Mouse (Mus musculus) T-helper 17 cell (primary cell): ENCODE results near the gene Acvr1.

Experiments used
- in situ Hi-C, 2 experiments: fragments of 300-600 bp; cut with MboI, MseI; formaldehyde crosslinking; loops; 1 replicate in 1 of 2; 2 replicates in 1 of 2; pipeline ENCODE4 v1.15.1; 2025; ENCODE audit warnings: high pct_unique_total_duplicates in 2 of 2

Gene Acvr1

DNA sequence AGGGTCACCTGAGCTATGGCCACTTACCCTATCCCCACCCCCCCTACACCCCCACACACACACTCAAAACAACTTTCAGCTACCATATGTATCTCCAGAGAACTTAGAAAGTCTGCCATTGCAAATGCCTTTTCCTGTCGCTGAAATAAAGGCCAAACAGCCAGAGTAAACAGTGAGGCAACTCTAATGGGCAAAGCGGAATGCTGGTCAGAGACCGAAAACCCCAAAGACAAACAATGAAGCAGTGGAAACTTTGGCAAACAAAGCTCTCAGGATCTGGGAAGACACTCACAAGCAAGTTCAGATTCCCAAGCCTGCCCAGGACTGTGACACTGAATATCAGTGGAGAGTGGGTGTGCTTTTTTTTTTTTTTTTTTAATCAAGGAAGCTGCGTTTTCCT is 4.8 kb downstream of the Acvr1 start:
- in situ Hi-C loops: loop anchor here in 1 of 2 experiments (25.0 kb wide), 1 partner anchor 575 kb away; no protein-coding TSS in a partner anchor

DNA sequence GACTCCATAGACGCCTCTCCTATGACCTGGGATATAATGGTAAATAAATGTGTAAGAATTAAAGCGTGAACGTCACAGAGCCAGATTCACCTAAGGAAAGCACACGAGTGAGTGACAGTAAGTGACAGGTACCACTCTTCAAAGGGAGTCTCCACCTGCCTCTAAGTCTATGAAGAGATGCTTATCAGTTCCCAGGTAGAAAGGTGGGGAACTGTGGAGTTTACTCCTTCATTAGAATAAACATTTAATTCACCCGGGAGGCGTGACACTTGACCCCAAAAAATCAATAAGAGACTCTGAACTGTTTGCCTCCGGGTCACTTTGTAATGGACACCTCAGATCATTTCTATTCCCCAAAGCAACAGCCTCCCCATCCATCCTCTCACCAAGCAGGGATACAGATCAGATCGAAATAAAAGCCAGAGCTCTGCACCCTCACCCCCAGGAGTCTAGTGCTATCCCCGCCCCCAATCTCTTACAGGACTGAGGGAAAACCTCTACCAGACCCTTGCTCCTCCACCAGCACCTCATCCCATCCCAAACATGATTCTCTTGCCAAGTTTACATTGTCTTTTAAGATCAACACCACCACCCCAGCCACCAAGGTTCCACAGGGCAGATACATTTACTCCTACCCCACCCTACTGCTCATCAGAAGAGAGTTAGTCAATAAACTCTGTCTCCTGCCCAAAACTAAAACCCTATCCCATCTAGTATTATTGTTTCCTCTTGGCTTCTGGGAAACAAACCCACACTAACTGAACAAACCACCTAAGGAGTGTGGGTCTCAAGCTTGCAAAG is 9.7 kb downstream of the Acvr1 start:
- in situ Hi-C loops: loop anchor here in 1 of 2 experiments (25.0 kb wide), 1 partner anchor 580 kb away; no protein-coding TSS in a partner anchor

DNA sequence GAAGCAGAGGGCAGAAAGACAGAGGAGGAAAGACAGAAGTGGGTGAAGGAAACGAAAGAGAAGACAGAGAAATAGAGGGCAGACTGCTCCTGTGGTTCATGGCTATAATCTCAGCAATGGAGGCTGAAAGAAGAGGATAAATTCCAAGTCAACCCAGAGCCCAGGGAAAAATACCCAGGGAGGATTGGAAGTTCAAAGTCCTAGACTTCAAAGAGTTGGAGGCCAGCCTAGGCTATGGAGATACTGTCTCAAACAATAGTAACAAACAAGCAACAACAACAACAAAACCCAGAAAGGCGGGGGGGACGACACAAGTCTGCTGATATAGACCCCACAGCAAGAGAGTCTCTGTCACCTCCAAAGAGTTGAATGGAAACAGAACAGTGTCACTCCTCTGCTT is 14.7 kb downstream of the Acvr1 start:
- in situ Hi-C loops: loop anchor here in 1 of 2 experiments (25.0 kb wide), 1 partner anchor 585 kb away; no protein-coding TSS in a partner anchor

DNA sequence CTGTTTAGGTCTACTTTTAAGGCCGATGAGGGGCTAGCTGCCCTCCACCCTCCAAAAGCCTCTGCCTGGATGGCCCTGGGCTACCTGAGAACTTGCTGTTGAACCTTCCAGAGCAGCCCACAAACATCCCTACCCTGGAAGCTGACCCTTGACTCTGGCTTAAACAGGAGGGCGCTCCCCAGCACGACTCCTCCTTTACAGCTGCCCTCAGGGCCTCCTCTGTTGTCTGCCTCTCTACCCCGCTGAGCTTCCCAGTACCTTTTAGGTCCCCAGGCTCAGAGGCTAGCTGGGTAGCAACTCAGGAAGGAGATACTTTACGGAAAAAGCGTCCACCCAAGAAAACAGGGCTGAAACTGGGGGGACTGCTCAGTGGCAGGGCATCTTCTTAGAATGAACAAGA is 15.1 kb downstream of the Acvr1 start:
- in situ Hi-C loops: loop anchor here in 1 of 2 experiments (25.0 kb wide), 1 partner anchor 585 kb away; no protein-coding TSS in a partner anchor

DNA sequence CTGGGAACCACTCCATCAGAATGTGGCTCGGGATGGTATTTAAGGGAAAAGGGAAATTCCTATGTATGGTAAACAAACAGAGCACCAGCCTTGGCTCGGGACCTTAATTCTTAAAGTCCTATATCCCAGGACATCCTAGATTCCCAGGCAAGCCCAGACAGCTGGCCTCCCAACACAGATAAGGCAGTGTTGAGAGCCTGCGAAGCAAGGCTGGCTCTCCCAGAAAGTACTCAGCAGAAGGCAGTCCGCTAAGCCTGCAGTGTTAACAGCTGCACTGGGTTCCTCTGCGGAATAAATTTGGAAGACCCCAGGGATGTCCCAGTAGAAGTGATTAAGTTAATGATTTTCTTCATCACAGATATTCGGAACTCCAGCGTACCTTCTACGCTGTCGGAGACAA is 16.5 kb downstream of the Acvr1 start:
- in situ Hi-C loops: loop anchor here in 1 of 2 experiments (25.0 kb wide), 1 partner anchor 587 kb away; no protein-coding TSS in a partner anchor

DNA sequence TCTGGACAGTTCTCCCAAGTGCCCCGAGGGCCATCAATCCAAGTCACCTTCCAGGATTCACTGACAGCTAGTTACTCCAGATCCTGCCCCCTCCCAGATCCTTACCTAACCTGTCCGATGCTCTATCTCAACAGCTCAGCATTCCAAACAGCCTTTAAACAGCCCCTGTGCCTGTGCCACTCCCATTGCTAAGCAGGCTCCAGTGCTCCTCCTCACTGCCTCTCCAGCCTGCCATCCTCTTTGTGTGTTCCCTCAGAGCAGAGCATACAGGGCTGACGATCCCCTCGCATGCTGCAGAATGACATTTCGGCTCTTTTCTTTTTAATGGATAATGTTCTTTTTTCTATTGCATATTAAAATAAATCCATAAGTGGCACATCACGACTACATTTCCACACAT is 17.0 kb downstream of the Acvr1 start:
- in situ Hi-C loops: loop anchor here in 1 of 2 experiments (5.0 to 25.0 kb wide), 2 partner anchors 587 to 1168 kb away; no protein-coding TSS in a partner anchor

DNA sequence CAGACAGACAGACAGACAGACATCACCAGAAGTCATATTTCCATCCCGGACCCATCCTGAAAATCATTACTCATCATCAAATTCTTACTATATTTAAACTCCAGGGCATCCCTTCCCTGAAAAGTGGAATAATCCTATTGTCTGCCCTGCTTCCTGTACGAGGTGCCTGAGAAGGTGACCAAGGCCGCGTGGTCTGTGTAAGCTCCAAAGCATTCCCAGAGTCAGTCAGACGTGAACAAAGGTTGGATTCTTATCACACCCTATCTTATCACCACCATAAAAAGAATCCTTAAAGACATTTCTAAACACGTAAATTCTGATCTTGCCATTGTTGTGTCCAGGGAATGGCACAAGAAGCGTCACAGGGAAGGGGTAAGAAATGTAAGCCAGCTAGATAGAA is 18.0 kb downstream of the Acvr1 start:
- in situ Hi-C loops: loop anchor here in 1 of 2 experiments (5.0 kb wide), 1 partner anchor 1167 kb away; no protein-coding TSS in a partner anchor

DNA sequence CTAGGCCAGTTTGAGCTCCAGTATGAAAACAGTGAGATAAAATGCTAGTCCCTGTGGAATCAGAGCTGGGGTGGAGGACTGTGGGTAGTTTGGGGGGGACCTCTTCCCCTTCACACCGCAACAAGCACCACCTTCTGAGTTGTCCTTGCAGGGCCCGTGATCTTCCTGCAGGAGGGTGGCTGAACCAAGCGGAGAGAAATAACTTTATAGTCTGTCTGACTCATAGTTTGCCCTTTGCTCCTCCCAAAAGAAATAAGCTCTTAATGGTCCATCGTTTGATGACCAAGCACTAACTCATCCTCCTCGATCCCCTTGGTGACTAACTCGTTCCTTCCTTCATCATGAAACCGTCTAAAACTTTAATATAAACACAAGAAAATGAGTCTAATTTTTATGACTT is 20.7 kb downstream of the Acvr1 start:
- in situ Hi-C loops: loop anchor here in 1 of 2 experiments (5.0 kb wide), 1 partner anchor 1164 kb away; no protein-coding TSS in a partner anchor

DNA sequence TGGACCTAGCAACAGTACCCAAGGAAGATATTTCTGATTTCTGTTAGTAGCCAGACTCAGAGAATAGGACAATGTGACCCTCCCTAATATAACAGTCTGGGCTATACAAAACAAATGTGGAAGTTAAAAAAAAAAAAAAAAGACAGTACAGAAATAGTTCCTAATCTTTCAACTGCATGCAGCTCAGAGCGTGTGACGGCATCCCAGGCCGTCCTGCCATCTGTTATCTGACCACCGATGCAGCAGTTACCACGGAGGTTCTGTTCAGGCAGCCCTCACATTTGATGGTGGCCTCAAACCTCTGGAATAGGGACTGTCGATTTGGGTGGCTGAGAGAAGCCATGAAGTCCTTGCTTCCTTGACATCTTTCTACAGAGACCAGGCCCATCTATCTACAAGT is 22.6 kb downstream of the Acvr1 start:
- in situ Hi-C loops: no loop called here

DNA sequence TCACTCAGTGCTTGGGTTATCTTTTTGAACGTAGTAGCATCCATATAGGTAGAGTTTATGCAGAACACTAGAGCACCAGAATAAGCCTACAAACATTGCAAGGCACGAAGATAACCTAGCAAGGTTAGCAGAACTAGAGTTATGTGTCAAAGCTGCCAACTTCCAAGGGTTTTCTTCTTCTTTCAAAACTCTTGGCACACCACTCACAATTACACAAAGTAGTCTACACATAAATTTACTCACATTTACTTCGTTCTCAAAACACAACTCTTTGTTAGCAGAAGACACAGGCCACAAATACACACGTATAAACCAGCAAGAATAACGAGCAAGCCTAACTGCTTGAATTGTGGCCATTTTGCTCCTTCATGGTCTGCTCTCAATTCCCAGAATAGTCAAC is 23.7 kb downstream of the Acvr1 start:
- in situ Hi-C loops: no loop called here

DNA sequence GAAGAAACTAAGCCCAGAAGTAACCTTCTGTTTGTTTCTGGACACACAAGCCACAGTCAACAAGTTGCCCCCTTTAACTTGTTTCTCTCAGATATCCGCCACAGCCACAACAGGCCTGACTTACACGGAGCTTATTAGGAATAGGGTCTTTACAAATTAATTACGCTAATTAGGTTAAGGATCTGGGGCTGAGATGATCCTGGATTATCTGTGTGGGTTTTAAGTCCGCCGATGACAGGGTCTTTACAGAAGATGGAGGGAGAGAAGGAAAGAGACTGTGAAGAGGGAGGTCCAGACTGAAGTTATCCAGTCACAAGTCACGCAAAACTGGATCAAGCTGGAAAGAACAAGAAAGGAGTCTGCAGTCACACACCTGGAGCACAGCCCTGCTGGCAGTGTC is 28.8 kb downstream of the Acvr1 start:
- in situ Hi-C loops: no loop called here

DNA sequence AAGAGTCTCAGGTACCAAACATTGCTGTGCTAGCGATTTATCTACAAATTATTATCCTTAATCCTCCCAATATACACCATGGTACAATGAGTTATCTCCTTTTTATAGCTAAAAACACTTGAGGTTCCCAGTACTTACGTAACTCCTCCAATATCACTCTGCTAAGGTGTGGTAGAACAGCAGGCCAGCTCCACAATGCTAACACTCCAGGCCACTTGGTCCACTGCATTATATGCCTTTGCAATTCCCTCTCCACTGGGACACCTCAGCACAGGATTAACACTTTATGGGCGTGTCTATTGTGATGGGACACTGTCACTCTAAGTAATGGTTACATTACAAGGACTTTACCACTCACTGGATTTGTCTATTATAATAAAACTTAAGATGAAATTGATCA is 30.2 kb downstream of the Acvr1 start:
- in situ Hi-C loops: no loop called here

DNA sequence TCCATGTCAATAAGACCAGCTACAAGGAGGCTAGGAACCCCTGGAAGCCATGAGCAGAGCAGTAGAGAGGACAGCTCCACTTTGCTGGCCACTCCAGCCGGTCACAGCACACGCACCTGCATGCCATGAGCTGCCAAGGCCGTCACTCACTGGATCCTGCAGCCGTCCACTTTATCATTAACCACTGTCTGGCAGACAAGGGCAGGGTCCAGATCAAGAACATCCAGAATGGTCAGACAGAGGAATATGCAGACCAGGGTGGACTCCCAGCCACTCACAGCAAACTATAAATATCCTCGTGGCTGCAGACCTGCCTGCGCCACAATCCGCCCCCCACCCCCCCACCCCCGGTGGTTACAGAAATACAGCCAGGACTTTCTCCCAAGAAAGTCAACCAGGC is 31.7 kb downstream of the Acvr1 start:
- in situ Hi-C loops: no loop called here

DNA sequence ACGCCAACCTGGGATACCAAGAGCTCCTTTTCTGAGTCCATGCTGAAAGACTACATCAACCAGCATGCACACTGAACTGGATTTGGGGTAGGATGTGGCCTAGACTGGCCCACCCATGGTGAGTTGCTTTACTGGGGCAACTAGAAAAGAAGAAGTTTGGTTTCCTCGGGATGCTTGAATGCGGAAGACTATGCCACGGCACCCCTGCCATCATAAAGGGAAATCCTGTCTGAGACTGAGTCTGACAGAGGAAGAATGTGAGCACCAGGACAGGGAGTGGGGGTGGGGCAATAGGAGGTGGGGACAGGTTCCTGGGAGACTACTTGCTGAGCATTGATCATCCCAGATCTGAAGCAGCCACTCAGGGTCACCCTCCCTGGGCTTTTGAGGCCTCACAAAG is 32.6 kb downstream of the Acvr1 start:
- in situ Hi-C loops: no loop called here

DNA sequence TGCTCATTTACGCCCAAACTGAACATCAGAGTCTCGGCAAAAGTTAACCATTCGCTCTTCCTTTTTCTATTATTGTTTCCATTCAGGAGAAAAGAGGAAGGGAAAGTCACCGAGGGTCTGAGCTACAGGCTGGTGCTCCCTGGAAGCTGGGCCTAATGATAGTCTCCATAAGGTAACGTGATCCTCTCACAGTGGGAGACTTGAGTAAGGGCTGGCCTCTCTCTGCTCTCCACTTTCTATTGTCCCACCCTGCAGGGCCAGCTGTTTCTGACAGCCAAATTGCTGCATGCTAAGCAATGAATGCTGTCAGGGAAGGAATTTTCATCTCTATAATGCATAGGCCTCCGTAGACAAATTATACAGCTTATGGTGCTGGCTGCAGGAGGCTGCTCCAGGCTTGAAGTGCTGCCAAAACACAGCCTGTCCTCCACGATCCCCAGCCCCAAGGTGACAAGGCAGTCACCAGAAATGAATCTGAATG is 33.4 kb downstream of the Acvr1 start:
- in situ Hi-C loops: no loop called here

DNA sequence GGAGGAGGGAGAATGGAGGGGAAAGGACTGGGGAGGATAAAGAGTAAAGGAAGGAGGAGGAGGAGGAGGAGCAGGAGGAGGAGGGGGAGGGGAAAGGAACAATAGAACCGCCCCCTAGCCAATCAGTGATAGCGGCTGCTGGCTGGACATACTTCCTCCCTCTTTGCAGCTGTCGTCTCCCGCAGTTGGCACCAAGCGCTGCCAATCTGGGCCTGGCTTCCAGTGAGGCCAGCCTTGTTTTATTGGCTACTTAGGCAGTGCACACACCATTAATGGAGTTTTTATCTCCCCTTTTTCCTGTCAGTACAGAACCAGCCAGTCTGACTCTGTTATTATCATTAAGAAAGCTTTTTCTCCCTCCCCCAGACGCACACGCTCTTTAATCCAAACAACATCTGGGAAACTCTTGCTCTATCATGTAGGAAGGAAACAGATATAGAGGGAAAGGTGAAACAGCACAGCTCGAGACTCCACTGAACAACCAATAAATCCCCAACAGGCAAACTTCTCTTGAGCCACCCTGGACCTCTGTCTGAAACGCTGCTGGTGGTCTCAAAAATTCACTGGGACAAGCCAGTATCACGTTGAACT is 34.6 kb downstream of the Acvr1 start:
- in situ Hi-C loops: no loop called here

DNA sequence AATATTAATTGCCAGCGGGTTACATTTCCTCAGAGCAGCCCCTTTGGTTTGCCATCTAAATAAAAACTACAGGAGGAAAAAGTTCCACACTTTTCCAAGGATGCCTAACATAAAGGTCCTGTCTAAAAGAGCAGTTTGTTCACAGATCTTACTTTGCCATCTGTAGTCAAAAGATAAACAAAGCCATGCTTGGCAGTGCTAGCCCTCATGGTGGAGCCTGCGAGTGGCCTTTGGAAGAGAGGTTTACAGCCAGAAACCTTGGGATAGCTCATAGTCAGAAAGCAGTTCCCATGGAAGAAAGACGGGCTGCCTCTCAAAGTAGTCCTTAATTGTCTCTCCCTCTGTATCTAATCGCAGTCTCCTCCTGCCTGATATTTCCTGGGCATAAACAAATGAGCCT is 36.4 kb downstream of the Acvr1 start:
- in situ Hi-C loops: no loop called here

DNA sequence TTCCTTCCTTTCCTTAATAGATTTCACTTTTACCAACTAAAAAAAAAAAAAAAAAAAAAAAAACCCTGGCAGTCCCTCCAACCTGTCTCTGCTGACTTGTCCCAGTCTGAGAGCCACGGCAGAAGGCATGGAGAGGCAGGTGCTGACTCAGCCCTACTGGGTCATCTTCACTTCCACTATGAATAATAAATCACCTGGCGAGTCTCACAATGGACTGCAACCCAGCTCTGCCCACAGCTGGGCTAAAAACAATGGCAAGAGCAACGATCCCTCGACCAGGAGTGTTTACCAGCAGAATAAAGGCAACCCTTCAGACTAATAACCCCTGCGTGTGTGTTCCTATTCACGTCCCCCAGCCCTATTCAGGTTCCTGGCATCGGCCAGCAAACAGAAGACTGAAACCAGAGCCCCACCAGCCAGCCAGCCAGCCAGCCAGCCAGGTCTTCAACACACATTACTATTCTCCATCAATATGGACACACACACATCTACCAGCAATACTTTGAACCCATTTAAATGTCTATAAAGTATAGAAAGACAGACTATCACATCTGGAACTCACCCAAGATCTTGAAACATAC is 37.0 kb downstream of the Acvr1 start:
- in situ Hi-C loops: no loop called here

DNA sequence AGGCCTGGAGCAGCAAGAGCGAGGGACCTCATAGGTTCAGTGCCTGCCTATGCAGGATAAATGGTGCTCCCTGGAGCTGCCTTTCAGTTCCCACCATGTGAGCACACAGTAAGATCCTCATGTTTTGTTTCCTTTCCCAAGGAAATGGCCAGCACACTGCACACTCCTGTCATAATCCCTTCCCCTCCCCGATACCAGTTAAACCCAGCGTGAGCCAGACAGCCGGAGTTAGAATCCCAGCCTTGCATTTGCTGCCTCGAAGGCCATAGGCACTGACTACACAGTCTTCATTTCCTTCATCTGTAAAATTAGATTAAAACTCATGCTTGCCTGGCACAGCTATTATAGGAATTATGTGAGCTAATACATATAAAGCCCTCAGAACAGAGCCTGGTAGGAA is 37.6 kb downstream of the Acvr1 start:
- in situ Hi-C loops: no loop called here

DNA sequence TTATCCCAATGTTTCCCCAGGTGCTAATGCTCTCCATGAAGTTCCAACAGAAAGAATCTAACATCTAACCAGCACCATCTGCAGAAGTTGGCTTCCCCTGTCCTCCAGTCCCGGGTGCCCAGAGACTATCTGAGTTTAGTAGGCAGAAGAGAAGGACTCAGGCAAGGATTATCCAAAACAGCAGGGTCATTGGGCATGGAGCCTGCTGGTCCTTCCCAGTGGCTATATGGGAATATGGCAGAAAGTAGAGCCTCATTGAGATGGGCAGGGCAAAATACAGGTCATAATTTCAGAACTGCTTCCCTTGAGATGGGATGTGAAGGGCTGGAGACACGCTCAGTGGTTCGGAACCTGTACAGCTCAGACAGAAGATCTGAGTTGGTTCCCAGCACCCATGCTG is 39.2 kb downstream of the Acvr1 start:
- in situ Hi-C loops: no loop called here

DNA sequence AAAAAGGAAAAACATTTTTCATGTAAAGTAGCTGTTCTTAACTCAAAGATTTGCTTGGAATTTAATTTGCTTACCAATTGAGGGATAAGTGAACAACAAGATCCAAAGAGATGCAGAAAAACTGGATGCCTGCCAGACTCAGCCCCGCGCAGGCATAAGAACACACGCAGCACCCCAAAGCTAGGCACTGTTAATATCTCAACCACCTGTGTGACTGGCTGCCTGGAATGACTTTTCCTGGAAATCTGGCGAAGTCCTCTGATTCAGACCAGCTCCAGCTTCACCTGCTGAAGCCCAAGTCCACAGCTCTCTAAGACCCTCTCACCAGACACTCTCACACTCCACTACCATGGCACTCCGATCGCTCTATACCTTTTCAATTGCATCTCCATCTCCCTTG is 42.6 kb downstream of the Acvr1 start:
- in situ Hi-C loops: no loop called here

DNA sequence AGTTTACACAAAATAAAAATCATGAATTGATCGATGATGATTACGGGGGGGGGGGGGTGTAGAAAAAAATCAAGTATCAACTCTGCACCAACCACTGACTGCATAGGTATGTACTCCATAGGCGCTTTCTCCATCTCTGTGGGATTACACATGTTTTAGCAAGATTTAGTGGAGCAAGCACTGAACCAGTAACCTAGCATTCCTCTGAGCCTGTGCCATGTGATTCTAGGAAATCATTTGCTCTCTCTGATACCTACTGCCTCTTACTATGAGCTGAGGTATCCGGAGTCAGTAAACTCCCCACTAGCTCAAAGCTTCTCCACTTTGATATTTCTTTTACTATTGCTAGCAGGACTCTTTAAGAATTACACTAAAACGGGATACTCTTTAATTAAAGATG is 43.1 kb downstream of the Acvr1 start:
- in situ Hi-C loops: no loop called here
